Mouse (Mus musculus): Measurements from ENCODE around the gene Ulk4. TPM values are rescaled to one million over a fixed set of nuclear protein-coding genes. Genes with fewer than 3 reads are reported as not detected.
"Not testable (repeated sequence)": the region's sequence is repeated elsewhere in the genome, so short reads cannot be mapped to it uniquely, and the experiment has no call there.

The Ulk4 gene
- polyA plus RNA-seq, 1 experiment from 2014 or later, result 75.9 TPM

DNA sequence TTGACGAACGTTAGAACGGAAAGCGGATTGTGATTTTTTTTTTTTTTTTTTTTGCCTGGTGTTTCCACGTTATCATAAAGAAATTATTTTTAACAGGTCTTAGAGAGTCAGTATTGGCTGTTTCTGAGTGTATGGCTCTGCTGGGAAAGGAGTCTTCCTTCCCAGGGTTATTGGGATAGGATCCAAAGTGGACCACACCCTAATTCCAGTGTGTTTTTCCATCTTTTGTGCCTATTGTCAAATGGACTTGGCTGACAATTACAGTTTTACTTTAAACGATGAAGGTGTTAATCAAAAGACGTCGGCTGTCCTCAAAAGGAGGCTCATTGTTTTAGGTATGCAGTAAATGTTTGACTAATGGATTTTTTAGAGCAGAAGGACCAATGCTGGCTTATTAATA lies 346.2 kb downstream of the Ulk4 start:
- Histone ChIP-seq H3K27ac (replicated peaks) (no peak overlapping the region), H3K4me1 (replicated peaks) (peaks cover 19% of the 10 kb centered on the region), H3K27me3 (no peaks in the 10 kb centered on the region), H3K36me3 (no peaks in the 10 kb centered on the region), H3K9me3 (no peaks in the 10 kb centered on the region), H3K4me3 (no peak overlapping the region), H3K4me2 (no peak overlapping the region), H3K9ac (no peak overlapping the region)
- 67% methylated on average over 8 of the region's 8 CpGs for WGBS
- ATAC-seq (ENCODE audit: low FRiP score, low read depth), result no peak

DNA sequence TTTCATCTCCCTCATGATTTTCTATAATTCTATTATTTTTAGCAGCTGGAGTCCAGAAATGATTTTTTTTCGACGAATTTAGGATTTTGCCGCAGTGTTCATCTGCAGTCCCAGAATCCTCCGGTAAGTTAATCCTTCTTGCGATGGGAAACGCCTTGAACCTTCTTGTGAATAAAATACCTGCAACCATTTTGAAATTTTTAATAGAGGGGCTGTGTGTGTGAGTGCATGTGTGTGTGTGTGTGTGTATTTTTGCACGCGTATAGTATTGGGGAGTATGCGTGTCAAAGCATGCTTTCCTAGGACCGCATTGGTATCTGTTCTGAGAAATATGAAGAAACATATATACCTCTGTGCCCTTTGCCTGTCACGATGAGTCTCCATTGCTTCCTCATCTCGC lies 347.0 kb downstream of the Ulk4 start:
- no peak overlapping the region for H3K9ac ChIP-seq
- H3K4me3 ChIP-seq, result no peak overlapping the region
- no peak for ATAC-seq (ENCODE audit: low FRiP score, low read depth)
- H3K4me2 ChIP-seq, result peak overlapping the region; percentile 12; the same call in 1 of the 2 replicates
- peaks cover 11% of the 10 kb centered on the region for H3K4me1 ChIP-seq (replicated peaks)
- H3K27me3 ChIP-seq, result no peaks in the 10 kb centered on the region
- H3K36me3 ChIP-seq, result no peaks in the 10 kb centered on the region
- H3K27ac ChIP-seq (replicated peaks), result no peak overlapping the region
- no peaks in the 10 kb centered on the region for H3K9me3 ChIP-seq
- 86% methylated on average over 12 of the region's 12 CpGs for WGBS

DNA sequence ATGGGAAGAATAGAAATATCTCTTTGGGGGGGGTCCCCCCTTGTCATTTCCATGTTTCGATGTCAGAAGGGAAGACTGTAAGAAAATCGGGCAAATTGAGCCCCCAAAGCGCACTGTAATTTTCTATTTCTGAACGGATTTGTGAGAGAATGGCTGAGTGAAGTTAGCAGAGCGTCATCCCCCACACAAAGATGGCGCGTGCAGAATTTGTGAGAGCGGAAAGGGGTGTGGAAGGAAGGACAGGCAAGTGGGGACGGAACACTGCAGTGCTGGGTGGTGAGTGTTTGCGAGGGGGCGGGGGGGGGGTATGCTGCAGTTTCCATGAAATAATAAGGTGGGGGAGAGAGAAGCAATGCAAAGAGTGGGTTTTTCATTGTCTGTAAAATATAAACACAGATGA lies 347.9 kb downstream of the Ulk4 start, which contains the start of gene Ctnnb1:
Gene Ctnnb1 (plus strand): TSS at position 136 of the 400 bp plus-strand sequence.
- 57% methylated on average over 11 of the region's 11 CpGs for WGBS
- no peaks in the 10 kb centered on the region for H3K36me3 ChIP-seq
- no peak for ATAC-seq (ENCODE audit: low FRiP score, low read depth)
- no peaks in the 10 kb centered on the region for H3K27me3 ChIP-seq
- peaks cover 8% of the 10 kb centered on the region for H3K4me1 ChIP-seq (replicated peaks)
- H3K9me3 ChIP-seq, result no peaks in the 10 kb centered on the region
- peak within 1 kb of the TSS; percentile 12; the same call in 1 of the 2 replicates for H3K4me2 ChIP-seq
- H3K27ac ChIP-seq (replicated peaks), result peak within 1 kb of the TSS; percentile 6; the same call in 1 of the 2 replicates
- H3K9ac ChIP-seq, result no peak within 1 kb of the TSS
- no peak within 1 kb of the TSS for H3K4me3 ChIP-seq

DNA sequence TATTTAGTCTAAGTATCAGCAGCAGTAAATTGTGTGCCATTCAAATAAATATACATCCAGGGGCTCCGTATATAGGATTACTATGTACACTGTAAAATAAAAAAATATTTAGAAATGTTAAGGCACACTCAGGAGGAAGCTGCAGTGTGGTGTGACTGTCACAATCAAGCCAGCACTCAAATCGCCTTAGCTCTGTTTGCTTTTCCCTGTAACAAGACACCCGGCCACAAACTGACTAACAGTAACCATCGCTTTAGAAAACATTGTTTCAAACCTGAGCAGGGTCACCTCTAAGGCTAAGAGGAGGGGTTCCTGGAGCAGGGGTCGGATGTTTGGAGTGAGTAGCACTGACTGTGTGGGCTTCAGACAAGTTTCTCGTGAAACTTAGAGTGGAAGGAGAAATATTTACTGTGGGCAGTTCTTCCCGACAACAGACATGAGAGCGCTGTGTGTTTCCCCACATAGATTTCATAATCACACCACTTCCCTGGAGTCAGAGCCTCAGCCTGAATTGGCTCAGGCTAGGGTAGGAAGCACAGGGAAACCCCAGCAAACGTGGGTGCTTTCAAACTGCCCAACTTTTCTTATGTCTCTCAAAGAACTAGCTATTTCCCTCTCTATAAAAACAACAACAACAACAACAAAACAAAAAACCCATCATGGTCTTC lies 349.9 kb downstream of the Ulk4 start:
- no peak overlapping the region for H3K4me3 ChIP-seq
- H3K36me3 ChIP-seq, result no peaks in the 10 kb centered on the region
- no peak overlapping the region for H3K27ac ChIP-seq (replicated peaks)
- H3K27me3 ChIP-seq, result no peaks in the 10 kb centered on the region
- 40% methylated on average over 9 of the region's 9 CpGs for WGBS
- no peaks in the 10 kb centered on the region for H3K4me1 ChIP-seq (replicated peaks)
- H3K9me3 ChIP-seq, result no peaks in the 10 kb centered on the region
- no peak overlapping the region for H3K9ac ChIP-seq
- ATAC-seq (ENCODE audit: low FRiP score, low read depth), result no peak
- no peak overlapping the region for H3K4me2 ChIP-seq

DNA sequence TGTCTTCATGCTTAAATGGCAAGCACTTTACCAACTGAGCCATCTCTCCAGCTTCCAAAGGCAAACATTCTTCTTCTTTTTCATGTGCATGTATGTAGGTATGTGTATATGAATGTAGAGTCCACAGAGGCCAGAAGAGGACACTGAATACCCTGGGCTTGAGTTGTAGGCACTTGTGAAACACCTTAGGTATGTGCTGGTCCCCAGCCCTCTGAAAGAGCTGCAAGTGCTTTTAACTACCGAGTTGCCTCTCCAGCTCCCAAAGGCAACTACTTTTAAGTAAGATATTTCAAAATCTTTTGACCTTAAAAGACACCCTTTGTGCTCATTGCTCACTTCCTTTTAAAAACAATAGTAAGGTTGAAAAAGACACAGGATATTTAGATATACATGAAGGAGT lies 350.9 kb downstream of the Ulk4 start:
- Histone ChIP-seq H3K36me3 (no peaks in the 10 kb centered on the region), H3K4me1 (replicated peaks) (no peaks in the 10 kb centered on the region), H3K27ac (replicated peaks) (no peak overlapping the region), H3K4me2 (no peak overlapping the region), H3K9me3 (no peaks in the 10 kb centered on the region), H3K4me3 (no peak overlapping the region), H3K27me3 (no peaks in the 10 kb centered on the region), H3K9ac (no peak overlapping the region)
- ATAC-seq (ENCODE audit: low FRiP score, low read depth), result no peak
- 79% methylated on average over 1 of the region's 1 CpGs for WGBS

DNA sequence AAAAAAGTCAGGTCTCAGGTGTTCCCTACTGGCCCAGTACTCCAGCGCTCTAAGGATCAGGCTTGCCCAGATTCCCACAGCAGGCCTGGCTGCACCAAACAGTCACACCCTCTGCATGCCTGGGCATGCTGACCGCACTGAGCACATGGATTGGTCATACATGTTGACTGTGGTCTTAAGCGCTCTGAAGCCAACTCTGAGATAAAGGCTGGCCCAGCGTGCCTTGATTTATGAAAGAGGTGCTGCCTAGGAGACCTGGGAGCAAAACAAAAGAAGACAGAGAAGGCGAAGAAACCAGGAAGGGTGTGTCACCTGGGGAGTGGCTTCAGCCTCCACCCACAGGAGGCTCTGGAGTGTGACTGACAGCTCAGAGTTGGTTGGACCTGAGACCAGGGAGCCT lies 357.9 kb downstream of the Ulk4 start:
- no peak for ATAC-seq (ENCODE audit: low FRiP score, low read depth)
- no peaks in the 10 kb centered on the region for H3K9me3 ChIP-seq
- no peak overlapping the region for H3K27ac ChIP-seq (replicated peaks)
- no peak overlapping the region for H3K9ac ChIP-seq
- H3K36me3 ChIP-seq, result no peaks in the 10 kb centered on the region
- H3K4me1 ChIP-seq (replicated peaks), result no peaks in the 10 kb centered on the region
- no peak overlapping the region for H3K4me2 ChIP-seq
- no peaks in the 10 kb centered on the region for H3K27me3 ChIP-seq
- no peak overlapping the region for H3K4me3 ChIP-seq
- WGBS, result 73% methylated on average over 5 of the region's 5 CpGs

DNA sequence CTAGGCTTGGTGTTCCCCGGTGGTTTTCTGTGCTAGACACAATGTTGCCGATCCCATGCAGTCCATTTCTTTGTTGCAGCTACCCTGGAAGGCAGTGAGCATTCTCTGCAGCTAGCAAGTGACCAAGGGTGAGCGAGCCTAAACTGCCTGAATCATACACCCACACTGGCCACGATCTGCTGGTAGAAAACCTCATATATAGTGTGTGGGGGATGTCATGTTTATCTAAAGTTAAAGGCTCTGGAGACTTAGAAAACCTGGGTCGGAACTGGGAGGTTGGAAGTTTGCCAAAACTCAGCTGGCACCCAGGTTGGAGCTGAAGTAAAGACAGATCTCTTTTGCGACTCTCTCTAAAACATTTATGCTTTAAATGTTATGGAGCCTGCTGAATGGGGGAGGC lies 358.4 kb downstream of the Ulk4 start:
- Histone ChIP-seq H3K27me3 (no peaks in the 10 kb centered on the region), H3K36me3 (no peaks in the 10 kb centered on the region), H3K4me1 (replicated peaks) (no peaks in the 10 kb centered on the region), H3K4me2 (no peak overlapping the region), H3K27ac (replicated peaks) (no peak overlapping the region), H3K9ac (no peak overlapping the region), H3K9me3 (no peaks in the 10 kb centered on the region), H3K4me3 (no peak overlapping the region)
- no peak for ATAC-seq (ENCODE audit: low FRiP score, low read depth)
- WGBS, result 42% methylated on average over 6 of the region's 6 CpGs

DNA sequence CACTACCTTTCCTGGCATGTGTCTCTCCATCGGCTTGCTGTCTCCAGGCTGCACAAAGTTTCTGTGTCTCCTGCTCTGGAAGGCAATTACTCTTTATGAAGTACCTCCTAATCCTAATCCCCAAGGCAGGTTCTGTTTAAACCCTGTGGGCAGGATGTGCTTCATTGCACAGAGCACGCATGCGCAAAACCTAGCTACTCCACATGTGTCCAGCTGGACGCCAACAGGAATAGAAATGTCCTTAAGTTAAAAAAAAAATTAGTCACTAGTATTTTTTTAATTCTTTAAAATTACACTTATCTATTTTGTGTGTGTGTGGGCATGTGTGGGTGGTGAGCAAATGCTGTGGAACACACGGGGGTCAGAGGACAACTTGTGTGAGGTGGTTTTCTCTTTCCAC lies 358.8 kb downstream of the Ulk4 start:
- Histone ChIP-seq H3K27ac (replicated peaks) (no peak overlapping the region), H3K36me3 (no peaks in the 10 kb centered on the region), H3K4me1 (replicated peaks) (no peaks in the 10 kb centered on the region), H3K4me3 (no peak overlapping the region), H3K9me3 (no peaks in the 10 kb centered on the region), H3K4me2 (no peak overlapping the region), H3K27me3 (no peaks in the 10 kb centered on the region), H3K9ac (no peak overlapping the region)
- WGBS, result 83% methylated on average over 5 of the region's 5 CpGs
- ATAC-seq (ENCODE audit: low FRiP score, low read depth), result no peak

DNA sequence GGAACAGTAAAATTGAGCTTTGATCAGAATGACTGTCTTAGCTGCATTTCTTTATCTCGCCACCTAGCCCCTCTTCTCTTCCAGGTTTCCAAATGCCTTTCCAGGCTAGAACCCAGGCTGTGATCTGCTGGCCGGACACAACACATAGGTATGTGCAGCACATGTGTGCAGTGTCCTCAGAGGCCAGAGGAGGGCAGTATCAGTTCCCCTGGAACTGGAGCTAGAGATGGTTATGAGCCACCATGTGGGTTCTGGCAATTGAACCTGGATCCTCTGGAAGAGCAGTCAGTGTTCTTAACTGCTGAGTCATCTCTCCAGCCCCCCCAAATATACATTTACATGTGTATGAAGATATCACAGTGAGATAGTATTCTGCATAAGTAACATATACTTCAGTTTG lies 359.4 kb downstream of the Ulk4 start:
- H3K4me1 ChIP-seq (replicated peaks); H3K9ac ChIP-seq; H3K27me3 ChIP-seq; ATAC-seq (ENCODE audit: low FRiP score, low read depth); H3K36me3 ChIP-seq; H3K4me3 ChIP-seq; H3K27ac ChIP-seq (replicated peaks); H3K4me2 ChIP-seq; H3K9me3 ChIP-seq: not testable (repeated sequence)
- WGBS, result 98% methylated on average over 2 of the region's 2 CpGs

DNA sequence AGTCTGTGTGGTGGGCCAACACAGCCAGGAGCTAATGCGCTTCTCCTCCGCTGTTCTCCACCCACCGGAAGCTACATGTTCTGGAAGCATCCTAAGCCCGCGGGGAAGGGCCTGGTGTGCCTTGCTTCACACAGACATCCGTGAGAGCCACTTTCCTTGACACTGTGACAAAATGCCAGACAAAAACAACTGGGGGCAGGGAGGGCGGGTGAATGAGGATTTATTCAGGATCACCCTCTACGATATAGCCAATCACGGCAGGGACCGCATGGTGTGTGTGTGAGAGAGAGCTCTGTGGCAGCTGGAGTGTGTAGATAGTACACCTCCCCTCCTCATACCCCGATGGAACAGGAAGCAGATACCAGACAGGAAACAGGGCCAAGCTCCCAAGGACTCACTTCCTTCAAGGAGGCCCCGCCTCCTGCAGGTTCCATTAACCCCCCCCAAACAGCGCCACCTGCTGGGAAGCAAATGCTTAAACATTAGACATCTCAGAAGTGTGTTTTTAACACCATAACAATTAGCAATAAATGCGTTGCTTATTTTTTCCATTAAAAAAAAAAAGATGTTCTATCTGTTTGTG lies 362.0 kb downstream of the Ulk4 start:
- no peaks in the 10 kb centered on the region for H3K36me3 ChIP-seq
- WGBS, result 90% methylated on average over 14 of the region's 14 CpGs
- no peak overlapping the region for H3K4me3 ChIP-seq
- H3K4me1 ChIP-seq (replicated peaks), result no peaks in the 10 kb centered on the region
- no peak overlapping the region for H3K9ac ChIP-seq
- no peak overlapping the region for H3K4me2 ChIP-seq
- ATAC-seq (ENCODE audit: low FRiP score, low read depth), result no peak
- H3K9me3 ChIP-seq, result no peaks in the 10 kb centered on the region
- no peak overlapping the region for H3K27ac ChIP-seq (replicated peaks)
- H3K27me3 ChIP-seq, result no peaks in the 10 kb centered on the region

DNA sequence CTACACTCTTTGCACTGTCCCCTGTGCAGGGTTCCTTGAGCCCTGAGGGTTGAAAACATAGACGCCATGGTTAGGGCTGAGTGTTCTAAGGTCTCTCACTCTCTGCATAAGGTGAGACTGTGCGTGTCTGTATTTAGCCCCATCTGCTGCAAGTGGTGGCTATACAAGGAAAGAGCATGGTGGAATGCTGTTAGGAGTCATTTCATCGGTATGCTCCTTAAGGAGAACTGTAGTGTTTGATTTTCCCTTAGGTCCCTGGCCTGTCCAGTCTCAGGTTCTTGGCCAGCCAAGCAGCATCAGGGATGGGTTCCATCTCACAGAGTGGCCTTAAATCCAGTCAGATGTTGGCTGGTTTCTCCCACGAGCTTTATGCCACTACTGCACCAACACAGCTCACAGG lies 362.6 kb downstream of the Ulk4 start:
- Histone ChIP-seq H3K36me3 (no peaks in the 10 kb centered on the region), H3K27ac (replicated peaks) (no peak overlapping the region), H3K27me3 (no peaks in the 10 kb centered on the region), H3K4me3 (no peak overlapping the region), H3K9me3 (no peaks in the 10 kb centered on the region), H3K4me2 (no peak overlapping the region), H3K9ac (no peak overlapping the region), H3K4me1 (replicated peaks) (no peaks in the 10 kb centered on the region)
- ATAC-seq (ENCODE audit: low FRiP score, low read depth), result no peak
- 87% methylated on average over 4 of the region's 4 CpGs for WGBS

DNA sequence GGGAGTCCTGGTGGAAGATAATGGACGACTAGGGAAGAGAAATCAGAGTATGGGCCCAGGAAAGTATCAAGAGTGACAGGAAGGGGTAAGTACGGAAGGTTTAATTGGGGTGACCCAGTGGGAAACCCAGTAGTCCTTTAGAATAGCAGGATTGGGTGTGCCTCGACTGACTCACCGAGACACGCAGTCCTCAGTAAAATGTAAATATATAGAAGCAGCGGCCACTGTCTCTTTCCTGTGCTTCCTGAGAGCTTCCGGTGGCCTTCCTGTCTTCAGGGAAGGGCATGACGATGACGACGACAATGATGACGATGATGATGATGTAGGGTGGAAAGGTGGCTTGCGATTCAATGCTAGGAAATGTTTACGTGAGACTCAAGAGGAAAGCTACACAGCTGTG lies 363.8 kb downstream of the Ulk4 start:
- WGBS, result 84% methylated on average over 13 of the region's 13 CpGs
- no peaks in the 10 kb centered on the region for H3K9me3 ChIP-seq
- H3K36me3 ChIP-seq, result no peaks in the 10 kb centered on the region
- no peak overlapping the region for H3K4me3 ChIP-seq
- no peak overlapping the region for H3K4me2 ChIP-seq
- no peak for ATAC-seq (ENCODE audit: low FRiP score, low read depth)
- H3K27me3 ChIP-seq, result no peaks in the 10 kb centered on the region
- no peak overlapping the region for H3K9ac ChIP-seq
- no peak overlapping the region for H3K27ac ChIP-seq (replicated peaks)
- H3K4me1 ChIP-seq (replicated peaks), result no peaks in the 10 kb centered on the region

DNA sequence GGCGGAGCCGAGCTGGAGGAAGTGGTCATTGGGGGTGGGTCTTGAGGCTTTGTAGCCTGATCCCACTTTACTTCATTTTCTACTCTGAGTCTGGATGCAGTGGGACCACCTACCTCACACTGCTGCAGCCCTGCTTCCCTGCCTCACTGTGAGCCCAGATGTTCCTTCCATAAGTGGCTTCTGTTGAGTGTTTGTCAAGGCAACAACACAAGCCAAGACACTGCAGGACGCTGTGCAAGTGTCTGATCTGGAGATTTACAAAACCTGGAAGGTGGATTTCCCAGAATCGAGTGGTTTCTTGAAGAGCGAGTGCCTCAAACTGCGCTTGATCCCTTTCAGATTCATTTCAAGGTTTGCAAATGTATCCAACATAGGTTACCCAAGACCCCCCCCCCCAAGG lies 368.5 kb downstream of the Ulk4 start:
- Histone ChIP-seq H3K4me2 (no peak overlapping the region), H3K27ac (replicated peaks) (no peak overlapping the region), H3K9ac (no peak overlapping the region), H3K27me3 (no peaks in the 10 kb centered on the region), H3K4me1 (replicated peaks) (no peaks in the 10 kb centered on the region), H3K36me3 (no peaks in the 10 kb centered on the region), H3K9me3 (no peaks in the 10 kb centered on the region), H3K4me3 (no peak overlapping the region)
- no peak for ATAC-seq (ENCODE audit: low FRiP score, low read depth)
- 83% methylated on average over 6 of the region's 6 CpGs for WGBS
